ENCODE assay signal across 21 mouse cellular contexts in genomic region chr7:94668296-94668695, GRCm38 (mm10).
DNase-seq lines count a peak whose midpoint lies in the region; ATAC-seq lines count a peak whose summit lies in the region.
"Had no signal": no experiment of that assay in that cellular context is flagged by ENCODE, and none has a peak within 500 bp of the region (broad histone marks: within the 10 kb centered on the region; RNA-seq: fewer than 3 reads in every experiment).

No protein-coding gene starts in this region.

- ATAC-seq in forebrain, embryonic 11.5 days (replicated peaks; ENCODE audit: low FRiP score) = peak; percentile 45; the same call in 1 of the 2 replicates
- no peak for ATAC-seq in forebrain, embryonic 12.5 days (ENCODE audit: low FRiP score)
- 0 out of 2 replicates have a peak, but pooled peaks have one; percentile 14 for ATAC-seq in forebrain, embryonic 14.5 days
- peak; percentile 55 for ATAC-seq in forebrain, embryonic 15.5 days (replicated peaks)

- WGBS in forebrain, embryonic 11.5 days = 31% methylated on average over 1 of the region's 1 CpGs
- WGBS in forebrain, embryonic 12.5 days = 36% methylated on average over 1 of the region's 1 CpGs
- WGBS in forebrain, embryonic 14.5 days = 14% methylated on average over 1 of the region's 1 CpGs
- 28% methylated on average over 1 of the region's 1 CpGs for WGBS in forebrain, embryonic 10.5 days
- WGBS in forebrain, embryonic 15.5 days = 9% methylated on average over 1 of the region's 1 CpGs

- DNase-seq in forebrain, embryonic 11.5 days (ENCODE audit: low spot score) = no peak
- peak; percentile 73 for DNase-seq in forebrain, embryonic 14.5 days (ENCODE audit: low spot score)
- DNase-seq in forebrain, embryonic 10.5 days (ENCODE audit: extremely low spot score, low spot score) = no peak
- DNase-seq in hindlimb bud, embryonic 11.5 days (ENCODE audit: extremely low spot score, low read depth, low spot score) = peak; percentile 0
- DNase-seq in left cerebral cortex, postnatal 10 days (ENCODE audit: extremely low spot score in 1 of 2, low spot score in 2 of 2) = no peak
- DNase-seq in kidney, adult 11 months = no peak
- DNase-seq: adrenal gland, adult 8-10 months; adrenal gland, postnatal 14 days; adrenal gland, postnatal 36 days; cerebellum, adult 11 months; cerebellum, adult 18-20 months; cerebellum, adult 8-10 months; cerebellum, adult 9-11 months; cerebellum, postnatal 14 days; cerebellum, postnatal 36 days; gastrocnemius, adult 2 months had no signal

- intact Hi-C loops in left cerebral cortex, postnatal 10 days (cut with DNase I) = no loop called here

- no peak overlapping the region for H3K4me2 ChIP-seq in forebrain, embryonic 11.5 days (ENCODE audit: low read depth, low read length, severe bottlenecking)
- H3K4me2 ChIP-seq in forebrain, embryonic 12.5 days = no peak overlapping the region
- H3K4me2 ChIP-seq in forebrain, embryonic 14.5 days (ENCODE audit: low read length) = no peak overlapping the region
- no peak overlapping the region for H3K4me2 ChIP-seq in forebrain, embryonic 15.5 days (replicated peaks)
- H3K4me2 ChIP-seq: embryonic facial prominence, embryonic 13.5 days; embryonic facial prominence, embryonic 15.5 days had no signal

- no peaks in the 10 kb centered on the region for H3K36me3 ChIP-seq in forebrain, embryonic 11.5 days (ENCODE audit: control insufficient read depth, insufficient read depth, low read length)
- no peaks in the 10 kb centered on the region for H3K36me3 ChIP-seq in forebrain, embryonic 12.5 days (replicated peaks)
- no peaks in the 10 kb centered on the region for H3K36me3 ChIP-seq in forebrain, embryonic 14.5 days (ENCODE audit: control insufficient read depth, insufficient read depth, low read length)
- no peaks in the 10 kb centered on the region for H3K36me3 ChIP-seq in forebrain, embryonic 10.5 days (replicated peaks)
- H3K36me3 ChIP-seq in forebrain, embryonic 15.5 days = no peaks in the 10 kb centered on the region
- H3K36me3 ChIP-seq: embryonic facial prominence, embryonic 13.5 days; embryonic facial prominence, embryonic 15.5 days had no signal

- H3K27ac ChIP-seq in forebrain, embryonic 11.5 days (ENCODE audit: low read depth, low read length) = no peak overlapping the region
- no peak overlapping the region for H3K27ac ChIP-seq in forebrain, embryonic 12.5 days
- no peak overlapping the region for H3K27ac ChIP-seq in forebrain, embryonic 14.5 days (ENCODE audit: low read depth, low read length)
- no peak overlapping the region for H3K27ac ChIP-seq in forebrain, embryonic 10.5 days
- no peak overlapping the region for H3K27ac ChIP-seq in forebrain, embryonic 15.5 days (replicated peaks)
- H3K27ac ChIP-seq: embryonic facial prominence, embryonic 13.5 days; embryonic facial prominence, embryonic 15.5 days; gastrocnemius, adult 2 months had no signal

- no peaks in the 10 kb centered on the region for H3K27me3 ChIP-seq in forebrain, embryonic 11.5 days (ENCODE audit: control insufficient read depth, insufficient read depth, low read length)
- no peaks in the 10 kb centered on the region for H3K27me3 ChIP-seq in forebrain, embryonic 12.5 days
- H3K27me3 ChIP-seq in forebrain, embryonic 14.5 days (replicated peaks; ENCODE audit: control insufficient read depth, insufficient read depth, low read length) = no peaks in the 10 kb centered on the region
- no peaks in the 10 kb centered on the region for H3K27me3 ChIP-seq in forebrain, embryonic 10.5 days (ENCODE audit: poor library complexity, severe bottlenecking)
- no peaks in the 10 kb centered on the region for H3K27me3 ChIP-seq in forebrain, embryonic 15.5 days
- H3K27me3 ChIP-seq: embryonic facial prominence, embryonic 15.5 days had no signal

- no peaks in the 10 kb centered on the region for H3K4me1 ChIP-seq in forebrain, embryonic 11.5 days (replicated peaks; ENCODE audit: control insufficient read depth, insufficient read depth, low read length)
- H3K4me1 ChIP-seq in forebrain, embryonic 12.5 days = 0 out of 2 replicates have a peak, but pooled peaks cover 3% of the 10 kb centered on the region
- no peaks in the 10 kb centered on the region for H3K4me1 ChIP-seq in forebrain, embryonic 14.5 days (ENCODE audit: control insufficient read depth, insufficient read depth, low read length)
- peaks cover 11% of the 10 kb centered on the region; the same call in 1 of the 2 replicates for H3K4me1 ChIP-seq in forebrain, embryonic 10.5 days
- peaks cover 11% of the 10 kb centered on the region; the same call in 1 of the 2 replicates for H3K4me1 ChIP-seq in forebrain, embryonic 15.5 days
- H3K4me1 ChIP-seq: embryonic facial prominence, embryonic 13.5 days; embryonic facial prominence, embryonic 15.5 days had no signal

- H3K9me3 ChIP-seq in forebrain, embryonic 11.5 days (ENCODE audit: control insufficient read depth, low read length) = no peaks in the 10 kb centered on the region
- 0 out of 2 replicates have a peak, but pooled peaks cover 2% of the 10 kb centered on the region for H3K9me3 ChIP-seq in forebrain, embryonic 12.5 days
- no peaks in the 10 kb centered on the region for H3K9me3 ChIP-seq in forebrain, embryonic 14.5 days (replicated peaks; ENCODE audit: control insufficient read depth, low read length)
- H3K9me3 ChIP-seq in forebrain, embryonic 10.5 days = no peaks in the 10 kb centered on the region
- H3K9me3 ChIP-seq in forebrain, embryonic 15.5 days = no peaks in the 10 kb centered on the region
- H3K9me3 ChIP-seq: embryonic facial prominence, embryonic 13.5 days; embryonic facial prominence, embryonic 15.5 days had no signal

- no peak overlapping the region for H3K9ac ChIP-seq in forebrain, embryonic 11.5 days (ENCODE audit: low read length)
- no peak overlapping the region for H3K9ac ChIP-seq in forebrain, embryonic 12.5 days
- no peak overlapping the region for H3K9ac ChIP-seq in forebrain, embryonic 14.5 days (ENCODE audit: low read length)
- H3K9ac ChIP-seq in forebrain, embryonic 15.5 days (replicated peaks) = no peak overlapping the region
- H3K9ac ChIP-seq: embryonic facial prominence, embryonic 13.5 days; embryonic facial prominence, embryonic 15.5 days had no signal

- no peak overlapping the region for H3K4me3 ChIP-seq in forebrain, embryonic 11.5 days (ENCODE audit: low read depth, low read length)
- no peak overlapping the region for H3K4me3 ChIP-seq in forebrain, embryonic 12.5 days (replicated peaks)
- no peak overlapping the region for H3K4me3 ChIP-seq in forebrain, embryonic 14.5 days (ENCODE audit: low read depth, low read length)
- no peak overlapping the region for H3K4me3 ChIP-seq in forebrain, embryonic 10.5 days
- H3K4me3 ChIP-seq in forebrain, embryonic 15.5 days = no peak overlapping the region
- H3K4me3 ChIP-seq: embryonic facial prominence, embryonic 13.5 days; embryonic facial prominence, embryonic 15.5 days; erythroblast, embryonic 14.5 days; gastrocnemius, adult 2 months had no signal

Comparison
In these comparisons a context has a peak if more than half of its experiments do, and no peak if none do; other contexts are left out.
1. DNase-seq: peak in forebrain, embryonic 14.5 days (single experiment) and hindlimb bud, embryonic 11.5 days (single experiment); none in forebrain, embryonic 11.5 days (single experiment), forebrain, embryonic 10.5 days (single experiment), left cerebral cortex, postnatal 10 days (0 of 2) and kidney, adult 11 months (single experiment).